Mouse (Mus musculus): ENCODE results near the gene Fuz. TPM values are rescaled to one million over a fixed set of nuclear protein-coding genes. Genes with fewer than 3 reads are reported as not detected.

Gene Fuz
- polyA plus RNA-seq, 1 experiment from 2014 or later = 11.9 TPM

GRCm38 (mm10) chr7:44853065-44853464, 42.8 kb upstream of the Fuz start:
- Histone ChIP-seq H3K9ac (no peak overlapping the region), H3K9me3 (replicated peaks) (no peaks in the 10 kb centered on the region), H3K4me2 (no peak overlapping the region), H3K4me1 (replicated peaks) (peaks cover 63% of the 10 kb centered on the region), H3K27me3 (no peaks in the 10 kb centered on the region), H3K27ac (no peak overlapping the region), H3K36me3 (peaks cover 7% of the 10 kb centered on the region), H3K4me3 (no peak overlapping the region)
- 88% methylated on average over 2 of the region's 2 CpGs for WGBS
- no peak for ATAC-seq (replicated peaks; ENCODE audit: insufficient number of reproducible peaks, insufficient read depth, low FRiP score, low read depth)

GRCm38 (mm10) chr7:44853596-44854355, 42.1 kb upstream of the Fuz start:
- Histone ChIP-seq H3K27me3 (no peaks in the 10 kb centered on the region), H3K4me2 (peak overlapping the region; percentile 87), H3K9ac (peak overlapping the region; percentile 68), H3K4me1 (replicated peaks) (peaks cover 67% of the 10 kb centered on the region), H3K27ac (peak overlapping the region; percentile 98), H3K9me3 (replicated peaks) (no peaks in the 10 kb centered on the region), H3K36me3 (peaks cover 7% of the 10 kb centered on the region), H3K4me3 (peak overlapping the region; percentile 67)
- WGBS = 25% methylated on average over 26 of the region's 26 CpGs
- ATAC-seq (replicated peaks; ENCODE audit: insufficient number of reproducible peaks, insufficient read depth, low FRiP score, low read depth) = no peak

GRCm38 (mm10) chr7:44854356-44855031, 41.4 kb upstream of the Fuz start:
- Histone ChIP-seq H3K27me3 (no peaks in the 10 kb centered on the region), H3K4me3 (peak overlapping the region; percentile 67), H3K4me1 (replicated peaks) (peaks cover 67% of the 10 kb centered on the region), H3K27ac (peak overlapping the region; percentile 98), H3K4me2 (peak overlapping the region; percentile 87), H3K9ac (peak overlapping the region; percentile 68), H3K36me3 (peaks cover 7% of the 10 kb centered on the region), H3K9me3 (replicated peaks) (no peaks in the 10 kb centered on the region)
- peak; percentile 41 for ATAC-seq (replicated peaks; ENCODE audit: insufficient number of reproducible peaks, insufficient read depth, low FRiP score, low read depth)
- WGBS = 1% methylated on average over 45 of the region's 45 CpGs

- H3K27ac ChIP-seq = peak overlapping the region; percentile 98
Observed at GRCm38 (mm10) chr7:44855036-44855435, 40.8 kb upstream of the Fuz start.

GRCm38 (mm10) chr7:44856265-44856916, 39.5 kb upstream of the Fuz start:
- ATAC-seq (replicated peaks; ENCODE audit: insufficient number of reproducible peaks, insufficient read depth, low FRiP score, low read depth) = no peak
- Histone ChIP-seq H3K4me2 (peak overlapping the region; percentile 95), H3K9ac (peak overlapping the region; percentile 88; the same call in 1 of the 2 replicates), H3K4me1 (replicated peaks) (peaks cover 71% of the 10 kb centered on the region), H3K9me3 (replicated peaks) (no peaks in the 10 kb centered on the region), H3K27me3 (no peaks in the 10 kb centered on the region), H3K27ac (peak overlapping the region; percentile 93), H3K4me3 (peak overlapping the region; percentile 86), H3K36me3 (peaks cover 7% of the 10 kb centered on the region)
- WGBS = 54% methylated on average over 9 of the region's 9 CpGs

More at GRCm38 (mm10) chr7:44855036-44855435, 40.8 kb upstream of the Fuz start:
- WGBS = 38% methylated on average over 10 of the region's 10 CpGs
- Histone ChIP-seq H3K4me2 (peak overlapping the region; percentile 87), H3K36me3 (peaks cover 7% of the 10 kb centered on the region), H3K9me3 (replicated peaks) (no peaks in the 10 kb centered on the region), H3K27me3 (no peaks in the 10 kb centered on the region), H3K9ac (peak overlapping the region; percentile 68), H3K4me3 (peak overlapping the region; percentile 67), H3K4me1 (replicated peaks) (peaks cover 70% of the 10 kb centered on the region)
- ATAC-seq (replicated peaks; ENCODE audit: insufficient number of reproducible peaks, insufficient read depth, low FRiP score, low read depth) = no peak

GRCm38 (mm10) chr7:44857042-44857552, 38.8 kb upstream of the Fuz start, which contains the start of gene Pnkp:
Pnkp (plus strand) TSS chr7:44857139.
- H3K27me3 ChIP-seq = no peaks in the 10 kb centered on the region
- ATAC-seq (replicated peaks; ENCODE audit: insufficient number of reproducible peaks, insufficient read depth, low FRiP score, low read depth) = peak; percentile 8
- H3K36me3 ChIP-seq = peaks cover 11% of the 10 kb centered on the region
- peak within 1 kb of the TSS; percentile 86 for H3K4me3 ChIP-seq
- peaks cover 70% of the 10 kb centered on the region for H3K4me1 ChIP-seq (replicated peaks)
- no peaks in the 10 kb centered on the region for H3K9me3 ChIP-seq (replicated peaks)
- 0% methylated on average over 32 of the region's 32 CpGs for WGBS
- H3K27ac ChIP-seq = peak within 1 kb of the TSS; percentile 93
- H3K9ac ChIP-seq = peak within 1 kb of the TSS; percentile 88
- H3K4me2 ChIP-seq = peak within 1 kb of the TSS; percentile 95

- ATAC-seq (replicated peaks; ENCODE audit: insufficient number of reproducible peaks, insufficient read depth, low FRiP score, low read depth) = no peak
- Histone ChIP-seq H3K27me3 (no peaks in the 10 kb centered on the region), H3K36me3 (peaks cover 14% of the 10 kb centered on the region), H3K9ac (peak overlapping the region; percentile 88), H3K4me2 (peak overlapping the region; percentile 95), H3K27ac (peak overlapping the region; percentile 93), H3K4me3 (peak overlapping the region; percentile 86), H3K9me3 (replicated peaks) (no peaks in the 10 kb centered on the region), H3K4me1 (replicated peaks) (peaks cover 65% of the 10 kb centered on the region)
- 24% methylated on average over 8 of the region's 8 CpGs for WGBS
Observed at GRCm38 (mm10) chr7:44857905-44858304, 38.0 kb upstream of the Fuz start.

- 92% methylated on average over 11 of the region's 11 CpGs for WGBS
- ATAC-seq (replicated peaks; ENCODE audit: insufficient number of reproducible peaks, insufficient read depth, low FRiP score, low read depth) = no peak
- Histone ChIP-seq H3K36me3 (peaks cover 32% of the 10 kb centered on the region), H3K4me1 (replicated peaks) (peaks cover 66% of the 10 kb centered on the region), H3K9me3 (replicated peaks) (no peaks in the 10 kb centered on the region), H3K4me3 (no peak overlapping the region), H3K27me3 (no peaks in the 10 kb centered on the region), H3K9ac (no peak overlapping the region), H3K4me2 (no peak overlapping the region), H3K27ac (no peak overlapping the region)
Observed at GRCm38 (mm10) chr7:44859896-44860295, 36.0 kb upstream of the Fuz start.

GRCm38 (mm10) chr7:44860576-44861428, 35.1 kb upstream of the Fuz start:
- H3K4me2 ChIP-seq = no peak overlapping the region
- no peak overlapping the region for H3K9ac ChIP-seq
- 55% methylated on average over 22 of the region's 22 CpGs for WGBS
- peak overlapping the region; percentile 13; the same call in 1 of the 2 replicates for H3K27ac ChIP-seq
- no peaks in the 10 kb centered on the region for H3K9me3 ChIP-seq (replicated peaks)
- peaks cover 35% of the 10 kb centered on the region for H3K36me3 ChIP-seq
- H3K27me3 ChIP-seq = no peaks in the 10 kb centered on the region
- no peak; the same call in 1 of the 2 replicates for ATAC-seq (replicated peaks; ENCODE audit: insufficient number of reproducible peaks, insufficient read depth, low FRiP score, low read depth)
- H3K4me3 ChIP-seq = no peak overlapping the region
- peaks cover 66% of the 10 kb centered on the region for H3K4me1 ChIP-seq (replicated peaks)

- Histone ChIP-seq H3K4me1 (replicated peaks) (peaks cover 66% of the 10 kb centered on the region), H3K9ac (no peak overlapping the region), H3K4me3 (no peak overlapping the region), H3K27ac (peak overlapping the region; percentile 13; the same call in 1 of the 2 replicates), H3K4me2 (no peak overlapping the region), H3K9me3 (replicated peaks) (no peaks in the 10 kb centered on the region), H3K27me3 (no peaks in the 10 kb centered on the region), H3K36me3 (peaks cover 35% of the 10 kb centered on the region)
- no peak for ATAC-seq (replicated peaks; ENCODE audit: insufficient number of reproducible peaks, insufficient read depth, low FRiP score, low read depth)
- 82% methylated on average over 14 of the region's 14 CpGs for WGBS
Observed at GRCm38 (mm10) chr7:44861429-44861816, 34.5 kb upstream of the Fuz start.
